Mouse (Mus musculus): ENCODE measurements around the gene Lrrc46.

The Lrrc46 gene

DNA sequence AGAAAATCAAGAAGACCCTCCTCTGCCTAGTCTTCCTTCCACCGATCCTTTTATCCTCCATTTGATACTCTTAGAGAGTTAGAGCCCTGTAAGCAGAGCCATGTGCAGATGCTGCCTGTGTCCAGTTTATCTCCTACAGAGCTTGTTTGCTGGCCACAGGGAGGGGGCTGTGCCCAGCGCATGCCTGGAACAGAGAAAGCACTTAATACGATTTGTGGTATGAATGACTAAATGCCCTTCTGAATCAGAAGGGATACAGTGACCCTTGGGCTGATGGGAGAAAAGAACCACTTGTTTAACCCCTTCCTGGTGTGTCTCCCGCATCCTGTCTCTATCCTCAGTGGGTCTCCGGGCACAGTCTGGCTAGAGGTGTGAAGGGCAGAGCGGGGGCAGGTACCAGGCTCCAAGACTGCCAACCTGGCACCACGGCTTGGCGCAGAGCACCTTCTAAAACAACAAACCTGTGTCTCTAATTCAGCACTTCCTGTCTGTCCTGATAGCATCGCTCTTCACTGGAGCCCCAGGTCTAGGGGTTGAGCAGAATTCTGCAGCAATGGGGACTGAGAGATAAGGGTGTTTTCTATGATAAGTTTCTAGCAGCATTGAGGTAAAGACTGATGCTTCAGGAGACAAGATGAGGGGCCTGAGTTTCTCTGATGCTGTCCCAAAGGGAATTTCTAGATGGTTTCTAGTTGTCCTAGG, 34.0 kb downstream of the Lrrc46 start:
- no peak for DNase-seq

DNA sequence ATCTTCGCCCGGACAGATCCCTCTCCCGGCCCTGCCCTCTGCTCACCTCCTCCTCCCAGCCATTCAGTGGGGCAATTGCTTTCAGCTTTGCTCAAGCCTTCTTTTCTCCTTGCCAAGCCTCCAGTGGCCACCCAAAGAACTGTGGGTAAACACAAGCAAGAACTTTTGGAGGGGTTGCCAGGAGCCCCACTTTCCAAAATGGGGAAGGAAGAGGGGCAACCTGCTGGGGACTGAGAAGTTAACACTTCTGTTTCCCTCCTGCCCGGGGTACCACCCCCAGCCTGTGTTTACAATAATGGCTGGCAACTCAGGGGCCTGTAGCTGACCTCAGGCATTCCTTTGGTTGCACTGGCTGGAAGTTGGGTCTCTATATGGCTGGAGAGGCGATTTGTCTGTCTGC, 38.0 kb downstream of the Lrrc46 start:
- DNase-seq: no peak

DNA sequence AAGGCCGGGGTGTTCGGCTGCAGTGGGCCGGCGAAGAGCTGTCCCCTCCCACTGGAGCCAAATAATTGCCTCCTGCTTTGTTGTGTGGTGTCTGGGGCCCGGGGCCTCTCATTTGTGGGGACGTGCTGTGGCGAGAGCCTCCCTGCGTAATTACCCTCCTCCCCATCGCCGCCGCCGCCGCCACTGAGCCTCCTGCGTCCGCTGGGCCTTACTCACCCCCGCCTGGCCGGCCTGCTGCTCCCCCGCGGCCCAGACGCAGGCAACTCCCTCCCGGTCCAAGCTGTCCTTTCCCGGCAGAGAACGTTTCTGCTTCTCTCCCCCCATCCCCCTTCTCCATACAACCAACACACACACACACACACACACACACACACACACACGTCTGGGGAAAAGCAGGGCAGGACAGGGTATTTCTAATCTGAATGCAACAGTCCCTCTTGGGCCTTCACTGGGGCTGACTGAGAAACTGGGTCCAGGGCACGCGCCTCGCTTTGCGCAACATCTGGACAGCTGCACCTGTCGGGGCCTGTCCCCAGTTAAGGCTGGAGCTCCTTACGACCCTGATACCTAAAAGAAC, 43.7 kb downstream of the Lrrc46 start:
- DNase-seq: peak in 1 of 2 experiments; percentile 54

DNA sequence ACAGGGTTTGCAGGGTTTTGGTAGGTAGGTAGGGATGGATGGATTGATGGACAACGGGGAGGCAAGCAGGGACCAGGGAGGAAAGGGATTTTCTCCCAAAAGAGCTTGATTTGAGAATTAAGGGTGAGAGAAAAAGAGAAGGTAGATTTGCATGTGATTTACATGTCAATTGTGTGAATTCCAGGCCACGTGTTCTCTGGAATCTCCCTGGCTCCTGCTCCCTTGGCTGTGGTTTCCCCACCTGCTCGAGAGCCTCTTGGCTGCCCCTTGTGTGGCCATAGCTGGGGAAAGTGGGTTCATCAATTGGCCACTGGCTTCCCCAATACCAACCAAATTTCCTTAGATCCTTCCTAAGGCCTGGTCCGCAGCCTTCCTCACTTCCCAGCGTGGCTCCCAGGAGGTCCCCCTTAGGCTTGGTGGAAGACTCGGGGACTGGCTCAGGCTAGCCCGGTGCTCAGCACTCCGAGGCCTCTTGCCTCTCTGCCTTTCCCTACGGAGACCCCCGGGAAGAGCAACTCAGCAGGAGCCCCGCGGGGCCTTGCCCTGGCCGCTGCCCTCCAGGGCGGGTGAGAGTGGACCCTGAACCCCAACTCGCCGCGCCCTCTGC, 44.3 kb downstream of the Lrrc46 start:
- DNase-seq: no peak

DNA sequence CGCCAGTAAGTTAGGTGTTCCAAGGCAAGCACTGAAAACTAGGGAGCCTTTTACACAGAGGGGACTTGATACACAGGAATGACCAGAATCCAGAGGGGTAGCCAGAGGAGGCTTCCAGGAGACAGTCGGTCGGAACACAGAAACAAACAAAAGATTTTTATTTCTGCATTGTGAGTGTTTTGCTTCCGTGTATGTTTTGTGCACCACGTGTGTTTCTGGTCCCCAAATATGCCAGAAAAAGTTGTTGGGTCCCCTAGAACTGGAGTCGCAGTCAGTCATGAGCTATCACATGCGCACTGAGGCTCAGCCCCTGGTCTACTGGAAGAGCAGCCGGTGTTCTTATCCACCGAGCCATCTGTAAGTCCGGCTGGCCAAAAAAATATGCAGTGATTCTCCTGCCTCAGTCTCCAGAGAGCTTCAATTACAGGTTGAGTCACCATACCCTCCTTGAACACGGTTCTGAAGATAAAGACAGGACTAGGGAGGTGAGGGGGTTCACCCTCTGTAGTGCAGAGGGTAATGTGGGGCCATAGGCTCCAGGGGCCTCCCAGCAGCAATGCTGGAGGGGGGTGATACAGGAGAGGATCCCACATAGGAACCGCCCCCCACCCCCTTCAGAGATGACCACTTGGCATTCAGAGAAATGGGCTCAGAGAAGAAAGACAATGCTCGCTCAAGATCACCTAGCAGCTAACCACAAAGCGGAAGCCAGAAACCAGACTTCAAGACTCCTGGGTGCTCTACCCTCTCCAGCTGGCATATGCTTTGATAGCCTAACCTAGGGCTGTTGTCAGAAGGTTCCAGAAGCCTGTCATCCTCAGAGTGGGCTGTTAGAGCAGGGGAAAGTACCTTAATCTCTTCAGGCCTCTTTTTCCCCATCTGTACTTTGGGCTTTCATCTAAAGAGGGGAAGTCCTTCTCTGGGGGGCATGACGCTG, 45.1 kb downstream of the Lrrc46 start:
- DNase-seq: no peak

DNA sequence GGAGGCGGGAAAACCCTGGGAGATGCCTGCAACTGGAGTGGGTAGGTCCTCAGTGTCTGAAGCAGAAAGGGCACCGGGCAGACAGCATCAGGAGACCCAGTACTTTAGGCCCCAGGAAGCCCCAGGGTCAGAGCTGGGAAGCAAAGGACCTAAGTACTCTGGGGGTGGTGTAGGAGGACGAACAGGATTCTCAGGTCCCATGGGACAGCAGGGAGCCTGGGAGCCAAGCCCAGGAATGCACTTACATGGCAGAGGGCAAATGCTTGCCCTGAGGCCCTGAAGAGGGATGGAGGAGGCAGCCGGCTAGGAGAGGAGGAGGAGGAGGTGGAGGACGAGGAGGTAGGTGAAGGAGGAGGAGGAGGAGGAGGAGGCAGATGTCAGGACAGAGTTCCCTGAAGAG, 46.2 kb downstream of the Lrrc46 start:
- DNase-seq: no peak

DNA sequence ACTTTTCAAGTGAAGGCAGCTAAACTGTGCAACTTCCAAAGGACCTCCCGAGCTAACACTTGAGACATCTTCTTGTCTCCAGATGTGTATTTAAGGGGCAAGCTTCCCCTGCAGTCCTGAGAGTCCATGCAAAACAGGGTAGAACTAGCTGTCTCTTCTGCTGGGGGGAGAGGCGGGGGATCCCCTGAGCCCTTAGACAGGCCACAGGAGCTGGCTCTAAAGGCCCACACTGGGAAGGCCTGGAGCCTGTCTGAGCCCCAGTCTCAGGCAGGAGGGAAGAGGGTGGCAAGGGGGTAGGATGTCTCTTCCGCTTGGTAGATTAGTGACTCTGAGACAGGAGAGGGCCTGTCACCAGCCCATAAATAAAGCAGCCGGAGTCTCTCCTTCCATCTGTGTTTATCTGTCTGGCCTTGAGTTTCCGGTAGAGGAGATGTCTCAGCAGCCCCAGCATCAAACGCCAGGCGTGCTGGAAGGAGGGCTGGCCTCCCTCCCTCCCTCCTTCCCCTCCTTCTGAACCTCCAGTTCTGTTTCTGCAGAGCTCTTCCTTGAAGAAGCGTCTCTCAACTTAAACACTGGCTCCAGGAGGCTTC, 48.4 kb downstream of the Lrrc46 start:
- no peak for DNase-seq

DNA sequence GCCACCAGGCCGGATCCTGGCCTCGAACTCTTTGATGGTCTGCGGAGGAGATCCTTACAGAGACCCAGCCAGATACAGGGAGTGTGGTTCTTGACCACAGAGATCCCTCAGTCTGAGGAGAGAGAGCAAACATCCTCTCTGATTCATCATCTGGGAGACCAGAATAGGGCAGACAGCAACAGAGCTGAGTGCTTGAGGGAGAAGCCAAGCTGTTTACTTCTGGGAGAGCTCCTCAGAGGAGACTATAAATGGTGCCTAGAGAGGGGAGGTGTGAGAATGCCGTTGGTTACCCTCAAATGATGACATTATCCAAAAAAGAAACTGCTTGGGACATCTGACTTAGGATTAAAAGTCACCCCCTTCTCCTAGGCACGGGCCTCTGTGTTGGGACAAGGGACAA, 49.7 kb downstream of the Lrrc46 start:
- DNase-seq: no peak

DNA sequence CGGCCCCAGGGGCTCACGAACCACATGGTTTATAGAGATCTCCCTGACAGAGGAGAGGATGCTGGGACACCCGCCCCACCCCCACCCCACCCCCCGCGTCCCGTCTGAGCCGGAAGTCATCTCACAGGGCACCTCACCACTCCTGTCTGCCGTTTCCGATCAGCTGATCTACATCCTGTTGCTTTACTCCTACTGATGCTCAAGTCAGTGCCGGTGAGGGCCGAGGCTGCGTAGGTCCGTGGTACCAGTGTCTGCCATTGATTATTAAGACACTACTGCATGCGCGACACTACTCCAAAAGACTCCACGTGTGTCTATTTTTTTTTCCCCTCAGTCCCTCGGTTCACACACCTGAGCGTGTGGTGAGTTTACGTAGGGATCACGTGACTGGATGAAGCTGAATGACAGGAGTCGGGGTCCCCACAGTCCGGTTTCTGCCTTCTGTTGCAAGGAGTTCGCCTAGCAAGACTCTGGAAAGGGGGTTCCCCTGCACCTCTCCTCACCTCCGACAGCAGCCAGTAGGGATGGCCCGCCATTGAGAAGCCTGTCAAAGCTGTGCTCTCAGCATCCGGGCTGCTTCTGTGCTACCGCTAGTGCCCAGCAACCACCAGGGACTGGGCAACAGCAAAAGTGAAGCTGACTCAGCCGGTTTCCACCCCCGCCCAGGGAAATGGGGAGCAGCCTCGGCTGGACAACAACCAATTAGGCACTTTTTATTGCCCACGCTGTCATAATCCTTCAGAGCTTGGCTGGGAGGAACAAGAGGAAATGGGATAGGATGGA, 53.1 kb downstream of the Lrrc46 start:
- DNase-seq: no peak

DNA sequence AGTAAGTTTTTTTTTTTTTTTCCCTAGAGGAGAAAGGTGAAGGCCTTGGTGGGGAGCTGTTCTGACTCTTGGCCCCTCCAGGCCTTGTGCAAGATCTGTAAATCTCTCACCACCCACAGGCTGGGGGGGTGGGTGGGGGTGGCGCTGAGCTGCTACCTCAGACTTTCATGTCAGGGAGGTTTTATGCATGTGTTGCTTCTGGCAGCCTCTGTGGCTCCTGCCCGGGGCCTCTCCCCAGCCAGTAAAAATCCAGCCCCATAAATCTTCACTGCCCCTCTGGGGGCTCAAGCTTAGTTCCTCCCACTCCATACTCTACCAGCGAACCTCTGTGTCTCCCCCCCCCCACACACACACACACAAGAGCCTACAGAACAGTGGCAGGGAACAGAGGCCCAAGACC, 54.7 kb downstream of the Lrrc46 start:
- DNase-seq: no peak

DNA sequence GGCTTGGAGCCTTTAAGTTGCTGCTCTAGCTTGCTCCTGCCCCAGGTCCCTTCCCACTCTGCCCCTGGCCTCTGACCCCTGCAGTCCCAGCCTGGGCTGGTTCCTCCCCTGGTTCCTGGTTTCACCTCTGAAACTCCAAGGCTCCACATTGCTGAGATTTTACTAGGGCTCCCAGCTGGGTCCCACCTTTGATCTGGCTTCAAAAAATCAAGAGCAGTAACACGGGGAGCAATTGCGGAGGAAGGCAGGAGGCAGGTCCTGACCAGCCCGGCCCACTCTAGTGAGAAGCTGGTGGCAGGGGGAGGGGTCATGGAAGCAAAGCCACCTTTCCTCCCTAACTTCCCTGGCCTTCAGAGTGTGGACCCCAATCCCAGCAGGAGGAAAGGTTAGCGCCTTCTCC, 56.3 kb downstream of the Lrrc46 start:
- DNase-seq: no peak
